Mouse (Mus musculus) thymus, postnatal 25 days (tissue): ENCODE measurements around the gene Upk3b.

Experiments used
- DNase-seq: peaks from one replicate; pipeline ENCODE4 v3.0.0; 2022

Upk3b gene

DNA sequence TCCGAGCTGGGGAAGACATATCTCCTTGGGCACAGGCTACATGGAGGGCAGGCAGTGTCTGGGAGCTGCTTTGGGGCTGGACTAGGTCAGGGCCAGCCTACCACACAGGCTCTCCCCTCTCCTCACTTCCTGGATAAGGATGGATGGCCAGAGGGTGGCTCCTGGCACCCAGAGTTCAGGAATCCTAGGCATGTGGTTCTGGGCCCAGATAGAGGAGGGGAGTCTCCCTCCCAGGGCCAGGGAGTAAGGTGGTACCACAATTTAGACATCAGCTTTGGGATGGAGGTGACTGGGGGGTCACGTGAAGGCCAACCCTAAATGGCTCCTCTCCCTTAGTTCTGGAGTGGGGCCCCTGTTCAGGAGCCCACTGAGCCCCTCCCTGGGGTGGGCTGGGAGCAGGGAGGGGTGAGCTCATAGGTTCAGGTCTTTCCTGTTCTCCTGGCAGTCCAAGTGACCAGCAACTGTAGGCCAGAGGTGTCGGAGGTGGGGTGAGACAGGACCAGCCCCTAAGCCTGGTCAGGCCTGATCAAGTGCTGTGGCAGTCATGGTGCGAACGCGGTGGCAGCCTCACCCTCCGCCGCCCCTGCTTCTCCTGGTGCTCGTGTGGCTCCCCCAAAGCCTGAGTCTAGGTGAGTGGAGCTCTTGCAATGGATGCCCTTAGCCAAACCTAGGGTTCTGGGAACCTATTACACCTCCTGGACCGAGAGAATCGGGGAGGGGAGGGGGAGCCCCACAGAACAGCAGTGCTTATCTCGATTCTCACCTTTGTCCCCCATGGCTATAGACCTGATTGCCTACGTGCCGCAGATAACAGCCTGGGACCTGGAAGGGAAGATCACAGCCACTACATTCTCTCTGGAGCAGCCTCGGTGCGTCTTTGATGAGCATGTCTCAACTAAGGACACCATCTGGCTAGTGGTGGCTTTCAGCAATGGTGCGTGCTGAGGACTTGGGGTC is at the start of gene Upk3b:
Gene Upk3b (plus strand): TSS at position 239 of the 957 bp plus-strand sequence.
- DNase-seq, result no peak

- peak; percentile 26 for DNase-seq
Measured at GRCm38 (mm10) chr5:135990601-135991000, 47.7 kb upstream of the Upk3b start.

- DNase-seq, result no peak
Measured at GRCm38 (mm10) chr5:135993381-135993965, 44.8 kb upstream of the Upk3b start.

GRCm38 (mm10) chr5:135994335-135994724 is 44.0 kb upstream of the Upk3b start:
- DNase-seq, result no peak

DNA sequence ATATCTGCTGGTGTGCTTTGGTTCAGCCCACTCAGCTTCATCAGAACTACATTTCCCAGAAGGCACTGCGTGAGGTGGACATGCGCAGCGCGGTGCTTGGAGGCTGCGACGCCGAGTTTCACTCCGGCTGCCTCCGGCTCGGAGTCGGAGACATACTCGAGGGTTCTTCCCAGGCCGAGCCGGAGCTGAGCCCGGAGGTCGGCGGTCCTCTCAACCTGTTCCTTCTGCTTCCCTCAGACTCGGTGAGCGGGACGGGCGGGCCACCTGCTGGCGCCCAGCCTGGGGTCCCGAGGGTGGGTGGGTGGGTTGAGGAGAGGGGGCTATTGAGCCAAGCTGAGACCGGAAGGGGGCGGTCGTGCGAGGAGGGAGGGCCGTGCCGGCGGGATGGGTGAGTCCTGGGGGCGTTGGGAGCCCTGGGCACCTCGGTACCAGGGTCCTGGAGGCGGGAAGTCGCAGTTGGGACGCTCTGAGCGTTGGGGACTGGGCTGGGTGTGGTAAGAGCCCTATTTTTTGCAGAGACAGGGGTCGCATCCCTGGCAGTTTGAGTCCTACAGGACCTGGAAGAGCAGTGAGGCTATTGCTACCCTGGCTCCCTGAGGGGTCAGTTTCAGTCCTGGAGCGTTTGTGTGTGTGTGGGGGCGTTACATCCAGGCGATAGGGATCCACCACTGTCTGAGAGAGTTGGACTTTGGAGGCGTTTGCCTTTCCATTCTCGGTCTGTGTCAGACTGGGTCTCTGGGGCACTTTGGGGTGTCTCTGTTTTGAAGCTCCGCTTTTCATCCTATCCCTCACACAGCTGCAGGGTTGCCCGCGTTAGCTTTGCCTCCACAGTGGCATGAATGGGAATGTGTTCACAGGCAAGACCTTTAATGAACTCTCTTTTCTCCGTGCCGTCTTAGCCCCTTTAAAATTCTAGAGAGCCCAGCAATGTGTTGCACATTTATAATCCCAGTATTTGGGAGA is 43.3 kb upstream of the Upk3b start, which contains the start of gene Dtx2:
Gene Dtx2 (plus strand): TSS at position 76 of the 963 bp plus-strand sequence.
- DNase-seq, result peak; percentile 92

GRCm38 (mm10) chr5:135996162-135996561 is 42.1 kb upstream of the Upk3b start:
- DNase-seq, result no peak

DNA sequence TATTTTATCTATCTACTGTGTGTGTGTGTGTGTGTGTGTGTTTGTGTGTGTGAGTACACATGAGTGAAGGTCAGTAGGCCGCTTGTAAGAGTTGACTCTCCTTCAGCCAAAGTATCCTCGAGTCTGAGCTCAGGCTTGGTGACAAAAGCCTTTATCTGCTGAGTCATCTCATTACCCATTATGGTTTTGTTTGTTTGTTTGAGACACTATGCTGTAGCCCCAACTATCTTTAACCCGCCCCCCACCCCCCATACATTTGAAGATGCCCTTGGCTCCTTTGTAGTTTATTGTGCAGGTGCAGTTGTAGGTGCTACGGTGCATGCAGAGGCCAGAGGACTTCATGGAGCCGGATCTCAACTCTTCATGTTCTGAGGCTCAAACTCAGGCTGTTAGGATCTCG is 37.1 kb upstream of the Upk3b start:
- no peak for DNase-seq

DNA sequence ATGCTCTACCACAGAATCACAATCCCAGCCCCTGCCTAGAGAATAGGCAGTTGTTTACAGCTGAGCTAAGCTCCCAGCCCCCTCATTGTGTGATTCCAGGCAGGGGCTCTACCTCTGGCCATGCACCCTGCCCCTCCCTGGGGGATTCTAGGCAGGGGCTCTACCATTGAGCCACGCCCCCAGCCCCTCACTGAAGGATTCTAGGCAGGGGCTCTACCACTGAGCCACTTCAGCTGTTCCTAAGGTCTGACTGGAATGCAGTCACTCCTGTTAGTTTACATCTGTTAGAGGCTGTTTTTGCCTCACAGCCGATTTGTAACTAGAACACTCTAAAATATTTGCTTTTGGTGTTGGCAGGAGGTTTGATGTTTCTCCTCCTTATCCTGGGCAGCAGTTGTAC is 36.0 kb upstream of the Upk3b start:
- no peak for DNase-seq

GRCm38 (mm10) chr5:136002751-136003151 is 35.5 kb upstream of the Upk3b start:
- DNase-seq, result peak; percentile 42

- no peak for DNase-seq
Measured at GRCm38 (mm10) chr5:136004537-136004936, 33.8 kb upstream of the Upk3b start.

DNA sequence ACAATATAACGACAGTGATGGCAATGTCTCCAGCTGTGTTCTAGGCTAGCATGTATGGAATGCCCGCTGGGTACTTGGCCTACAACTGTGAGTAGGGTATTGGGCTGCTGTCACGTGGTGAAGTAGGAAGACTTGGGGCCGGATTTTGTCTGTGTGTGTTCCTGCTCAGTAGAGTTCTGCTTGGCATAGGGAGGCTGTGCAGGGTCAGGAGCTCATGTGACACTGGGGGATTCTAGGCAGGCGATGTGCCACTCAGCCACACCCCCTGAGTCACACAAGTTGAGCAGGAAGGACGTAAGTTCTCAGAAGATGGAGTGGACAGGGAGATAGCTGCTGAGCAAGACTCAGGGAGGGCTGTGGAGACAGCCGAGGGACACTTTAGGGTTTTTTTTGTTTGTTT is 30.6 kb upstream of the Upk3b start:
- no peak for DNase-seq

DNA sequence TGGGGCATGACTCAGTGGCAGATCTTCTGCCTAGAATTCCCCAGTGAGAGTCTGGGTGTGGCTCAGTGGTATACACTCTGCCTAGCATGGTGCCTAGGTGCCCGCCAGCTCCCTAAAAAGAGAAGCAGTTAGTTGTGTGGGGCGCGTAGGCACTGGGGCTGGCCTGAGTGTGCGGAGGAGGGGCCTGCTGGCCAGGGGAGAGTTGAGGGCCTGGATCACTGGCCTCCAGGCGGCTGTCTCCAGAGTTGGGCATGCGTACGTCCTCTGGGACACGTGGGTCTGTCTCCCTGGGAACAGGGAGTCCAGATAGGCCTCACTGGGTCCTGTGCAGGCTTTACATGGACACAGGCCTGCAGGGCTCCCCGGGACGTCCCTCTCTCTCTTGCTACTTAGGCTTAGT is 23.4 kb upstream of the Upk3b start:
- DNase-seq, result no peak

- no peak for DNase-seq
Measured at GRCm38 (mm10) chr5:136015586-136015985, 22.7 kb upstream of the Upk3b start.

DNA sequence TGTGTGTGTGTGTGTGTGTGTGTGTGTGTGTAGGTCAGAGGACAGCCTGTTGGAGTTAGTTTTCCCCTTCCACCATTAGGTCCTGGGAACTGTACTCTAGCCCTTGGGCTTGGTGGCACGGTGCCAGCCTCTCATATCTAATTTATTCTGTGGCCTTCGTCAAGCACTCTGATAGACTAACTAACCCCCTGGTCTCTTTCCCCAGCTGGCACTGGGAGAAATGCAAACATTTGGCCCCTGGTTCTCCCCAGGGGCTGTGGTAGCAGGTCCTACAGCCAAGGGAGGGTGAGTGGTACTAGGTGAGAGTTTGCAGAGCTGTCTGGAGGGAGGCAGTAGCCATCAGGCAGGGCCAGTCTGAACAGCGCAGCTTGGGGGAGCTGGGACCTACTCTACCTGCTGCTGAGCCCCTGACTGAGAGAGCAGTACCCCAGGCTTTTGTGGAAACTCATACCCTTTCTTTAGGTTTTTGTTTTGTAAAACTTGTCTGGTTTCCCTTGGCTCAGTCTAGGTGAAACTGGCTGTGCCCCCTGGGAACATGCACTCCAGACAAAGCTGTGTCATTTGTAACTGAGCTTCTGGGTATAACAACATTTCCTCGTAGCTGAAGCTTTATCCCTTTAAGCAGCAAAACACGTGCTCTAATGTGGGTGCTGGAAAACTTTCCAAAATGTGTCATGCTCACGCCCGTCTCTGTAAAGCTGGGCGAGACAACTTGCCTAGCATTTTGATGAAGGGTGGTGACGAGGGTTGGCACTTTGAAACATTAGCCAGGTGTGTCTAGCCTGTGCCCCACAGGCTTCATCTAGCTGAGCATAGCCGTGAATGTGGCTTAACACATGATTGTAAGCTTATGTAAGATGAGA is 22.1 kb upstream of the Upk3b start:
- DNase-seq, result no peak

DNA sequence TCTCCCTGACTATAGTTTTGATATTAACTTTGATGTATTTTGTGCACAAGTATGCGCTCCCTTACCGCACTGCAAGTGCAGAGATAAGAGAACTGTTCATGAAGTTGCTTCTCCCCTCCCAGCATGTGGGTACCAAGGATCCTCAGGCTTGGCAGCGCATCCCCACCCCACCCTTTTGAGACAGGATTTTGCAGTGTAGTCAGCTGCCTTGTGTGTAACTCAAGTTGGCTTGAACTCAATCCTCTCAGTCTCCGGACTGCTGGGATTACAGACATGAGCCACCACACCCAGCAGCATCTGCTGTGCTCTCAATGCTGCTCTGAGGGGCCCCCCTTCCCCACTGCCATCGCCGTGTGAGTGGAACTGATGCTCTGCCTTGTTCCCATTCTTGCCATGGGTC is 21.0 kb upstream of the Upk3b start:
- DNase-seq, result no peak

GRCm38 (mm10) chr5:136018726-136019125 is 19.6 kb upstream of the Upk3b start:
- DNase-seq, result no peak

- DNase-seq, result no peak
Measured at GRCm38 (mm10) chr5:136019907-136020306, 18.4 kb upstream of the Upk3b start.

GRCm38 (mm10) chr5:136025712-136026111 is 12.6 kb upstream of the Upk3b start:
- DNase-seq, result no peak

- no peak for DNase-seq
Measured at GRCm38 (mm10) chr5:136026859-136027258, 11.4 kb upstream of the Upk3b start.

GRCm38 (mm10) chr5:136027612-136028311 is 10.5 kb upstream of the Upk3b start:
- DNase-seq, result peak; percentile 30

DNA sequence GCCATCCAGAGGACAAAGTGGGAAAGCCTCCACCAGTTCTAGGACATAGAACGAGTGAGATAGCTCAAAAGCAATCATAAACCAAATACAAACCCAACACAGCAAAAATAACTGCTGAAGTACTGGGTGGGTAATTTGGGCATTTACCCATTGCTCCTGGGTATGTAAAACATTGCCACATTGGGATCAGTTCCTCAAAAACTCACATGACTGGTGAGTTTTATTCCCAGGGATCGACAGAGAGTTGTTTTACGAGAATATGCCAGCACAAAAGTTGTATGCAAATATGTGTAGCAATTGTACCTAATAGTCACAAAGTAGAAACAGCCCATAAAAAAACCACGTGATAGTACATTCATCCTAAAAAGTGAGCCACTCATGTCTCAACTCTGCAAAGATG is 3.4 kb upstream of the Upk3b start:
- no peak for DNase-seq
